Comparison of ENCODE assay signal across 11 mouse cellular contexts in the genomic region with DNA sequence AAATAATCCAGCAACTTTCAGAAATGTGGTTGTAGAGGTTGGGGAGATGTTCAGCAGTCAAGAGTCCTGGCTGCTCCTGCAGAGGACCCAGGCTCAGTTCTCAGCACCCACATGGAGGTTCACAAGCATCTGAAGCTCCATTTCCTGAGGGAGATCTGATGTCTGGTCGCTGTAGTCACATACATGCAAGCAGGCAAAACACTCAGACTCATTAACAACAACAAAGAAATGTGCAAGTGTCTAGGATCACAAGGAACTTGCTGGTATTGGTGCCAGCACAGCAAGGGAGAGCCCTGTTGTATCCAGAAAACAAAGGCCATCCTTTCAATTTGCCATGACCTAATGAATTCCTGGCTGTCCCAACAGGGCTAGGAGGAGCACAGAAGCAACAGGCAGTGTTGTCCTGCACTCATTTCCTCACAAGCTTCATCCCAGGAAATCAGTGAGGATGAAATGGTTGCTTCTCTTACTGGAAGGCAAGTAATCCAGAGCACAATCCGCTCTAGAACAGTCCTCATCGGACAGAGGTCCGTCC. TPM values are rescaled to one million over a fixed set of nuclear protein-coding genes. Genes with fewer than 3 reads are reported as not detected.
DNase-seq lines count a peak whose midpoint lies in the region; ATAC-seq and TF ChIP-seq lines count a peak whose summit lies in the region.
"Had no signal": no experiment of that assay in that cellular context is flagged by ENCODE, and none has a peak within 500 bp of the region (broad histone marks: within the 10 kb centered on the region; RNA-seq: fewer than 3 reads in every experiment).

No protein-coding gene starts in this region.

- H3K27ac ChIP-seq in heart, postnatal 0 days (ENCODE audit: low read depth), result peak overlapping the region; percentile 72
- 0 out of 2 replicates have a peak overlapping the region, but pooled peaks have one; percentile 46 for H3K27ac ChIP-seq in midbrain, embryonic 13.5 days
- H3K27ac ChIP-seq in midbrain, embryonic 11.5 days (ENCODE audit: low read depth, low read length), result no peak overlapping the region
- 0 out of 2 replicates have a peak overlapping the region, but pooled peaks have one; percentile 1 for H3K27ac ChIP-seq in neural tube, embryonic 15.5 days (replicated peaks)
- no peak overlapping the region; the same call in 1 of the 2 replicates for H3K27ac ChIP-seq in embryonic facial prominence, embryonic 10.5 days (replicated peaks)
- H3K27ac ChIP-seq: embryonic facial prominence, embryonic 12.5 days had no signal

- WGBS in heart, postnatal 0 days, result 58% methylated on average over 4 of the region's 4 CpGs
- 93% methylated on average over 4 of the region's 4 CpGs for WGBS in midbrain, embryonic 13.5 days
- 92% methylated on average over 4 of the region's 4 CpGs for WGBS in midbrain, embryonic 11.5 days
- 95% methylated on average over 4 of the region's 4 CpGs for WGBS in neural tube, embryonic 15.5 days
- 86% methylated on average over 4 of the region's 4 CpGs for WGBS in embryonic facial prominence, embryonic 10.5 days

- peaks cover 8% of the 10 kb centered on the region for H3K4me1 ChIP-seq in heart, postnatal 0 days (ENCODE audit: control insufficient read depth, insufficient read depth)
- peaks cover 40% of the 10 kb centered on the region for H3K4me1 ChIP-seq in midbrain, embryonic 13.5 days (replicated peaks)
- H3K4me1 ChIP-seq in midbrain, embryonic 11.5 days (ENCODE audit: control insufficient read depth, insufficient read depth, low read length), result peaks cover 3% of the 10 kb centered on the region; the same call in 1 of the 2 replicates
- peaks cover 37% of the 10 kb centered on the region for H3K4me1 ChIP-seq in neural tube, embryonic 15.5 days
- H3K4me1 ChIP-seq in embryonic facial prominence, embryonic 10.5 days, result peaks cover 35% of the 10 kb centered on the region

- peak overlapping the region; percentile 35; the same call in 1 of the 2 replicates for H3K9ac ChIP-seq in heart, postnatal 0 days (replicated peaks; ENCODE audit: low read depth, low read length)
- no peak overlapping the region; the same call in 1 of the 2 replicates for H3K9ac ChIP-seq in midbrain, embryonic 13.5 days (replicated peaks)
- H3K9ac ChIP-seq in midbrain, embryonic 11.5 days (ENCODE audit: low read length), result no peak overlapping the region
- H3K9ac ChIP-seq in neural tube, embryonic 15.5 days (replicated peaks), result no peak overlapping the region
- H3K9ac ChIP-seq: embryonic facial prominence, embryonic 12.5 days; liver, embryonic 15.5 days had no signal

- DNase-seq in heart, postnatal 0 days (ENCODE audit: low spot score), result no peak
- DNase-seq in heart, adult 18-20 months, result no peak
- no peak for DNase-seq in midbrain, embryonic 11.5 days (ENCODE audit: low spot score, missing footprints)
- peak; percentile 84 for DNase-seq in brain, adult 2 months (ENCODE audit: low read depth, low spot score)
- DNase-seq in embryonic facial prominence, embryonic 10.5 days (ENCODE audit: low spot score), result no peak
- DNase-seq: adrenal gland, postnatal 36 days; kidney, postnatal 36 days had no signal

- H3K36me3 ChIP-seq in heart, postnatal 0 days (replicated peaks; ENCODE audit: control insufficient read depth, insufficient read depth, low read length), result no peaks in the 10 kb centered on the region
- peaks cover 7% of the 10 kb centered on the region; the same call in 1 of the 2 replicates for H3K36me3 ChIP-seq in midbrain, embryonic 13.5 days
- no peaks in the 10 kb centered on the region for H3K36me3 ChIP-seq in midbrain, embryonic 11.5 days (ENCODE audit: control insufficient read depth, insufficient read depth, low read length)
- H3K36me3 ChIP-seq in neural tube, embryonic 15.5 days, result no peaks in the 10 kb centered on the region
- H3K36me3 ChIP-seq in embryonic facial prominence, embryonic 10.5 days (replicated peaks), result peaks cover 11% of the 10 kb centered on the region
- H3K36me3 ChIP-seq: embryonic facial prominence, embryonic 12.5 days; liver, embryonic 15.5 days had no signal

- no peak for TF ChIP-seq EP300 in heart, postnatal 0 days (IDR thresholded peaks at IDR 0.05; ENCODE audit: low read depth)

- ATAC-seq in heart, postnatal 0 days (ENCODE audit: insufficient read depth, low read depth), result peak; percentile 6; the same call in 1 of the 2 replicates
- ATAC-seq in midbrain, embryonic 13.5 days, result no peak
- no peak for ATAC-seq in midbrain, embryonic 11.5 days (ENCODE audit: low FRiP score)
- no peak for ATAC-seq in neural tube, embryonic 15.5 days (ENCODE audit: low FRiP score)

- H3K9me3 ChIP-seq in heart, postnatal 0 days (replicated peaks; ENCODE audit: control insufficient read depth, low read length), result no peaks in the 10 kb centered on the region
- no peaks in the 10 kb centered on the region for H3K9me3 ChIP-seq in midbrain, embryonic 13.5 days
- H3K9me3 ChIP-seq in midbrain, embryonic 11.5 days (ENCODE audit: control insufficient read depth, low read length), result no peaks in the 10 kb centered on the region
- H3K9me3 ChIP-seq in neural tube, embryonic 15.5 days (replicated peaks), result no peaks in the 10 kb centered on the region
- H3K9me3 ChIP-seq in embryonic facial prominence, embryonic 10.5 days, result no peaks in the 10 kb centered on the region
- H3K9me3 ChIP-seq: embryonic facial prominence, embryonic 12.5 days; liver, embryonic 15.5 days had no signal

- no peak for TF ChIP-seq CTCF in heart, postnatal 0 days (IDR thresholded peaks at IDR 0.05; ENCODE audit: low read depth)

- peak overlapping the region; percentile 27 for H3K4me3 ChIP-seq in heart, postnatal 0 days (ENCODE audit: low read depth, low read length)
- H3K4me3 ChIP-seq in midbrain, embryonic 13.5 days (replicated peaks), result no peak overlapping the region
- H3K4me3 ChIP-seq in midbrain, embryonic 11.5 days (ENCODE audit: low read depth, low read length), result no peak overlapping the region
- no peak overlapping the region for H3K4me3 ChIP-seq in neural tube, embryonic 15.5 days (replicated peaks)
- H3K4me3 ChIP-seq in embryonic facial prominence, embryonic 10.5 days, result no peak overlapping the region
- H3K4me3 ChIP-seq: embryonic facial prominence, embryonic 12.5 days; liver, embryonic 15.5 days had no signal

- no peaks in the 10 kb centered on the region for H3K27me3 ChIP-seq in heart, postnatal 0 days (ENCODE audit: control insufficient read depth, insufficient read depth, low read length)
- H3K27me3 ChIP-seq in midbrain, embryonic 13.5 days, result no peaks in the 10 kb centered on the region
- no peaks in the 10 kb centered on the region for H3K27me3 ChIP-seq in midbrain, embryonic 11.5 days (ENCODE audit: control insufficient read depth, insufficient read depth, low read length)
- no peaks in the 10 kb centered on the region for H3K27me3 ChIP-seq in neural tube, embryonic 15.5 days (replicated peaks)
- no peaks in the 10 kb centered on the region for H3K27me3 ChIP-seq in embryonic facial prominence, embryonic 10.5 days (replicated peaks; ENCODE audit: low read depth, poor library complexity, severe bottlenecking)
- H3K27me3 ChIP-seq: embryonic facial prominence, embryonic 12.5 days; liver, embryonic 15.5 days had no signal

- H3K4me2 ChIP-seq in heart, postnatal 0 days (ENCODE audit: low read depth, low read length), result peak overlapping the region; percentile 54
- no peak overlapping the region for H3K4me2 ChIP-seq in midbrain, embryonic 13.5 days (replicated peaks)
- no peak overlapping the region for H3K4me2 ChIP-seq in midbrain, embryonic 11.5 days
- H3K4me2 ChIP-seq in neural tube, embryonic 15.5 days, result peak overlapping the region; percentile 58
- H3K4me2 ChIP-seq: embryonic facial prominence, embryonic 12.5 days; liver, embryonic 15.5 days had no signal

RNA-seq across cellular contexts. Expression of a gene that starts 46.7 kb away (rescaled TPM):
- 53.1 and 58.6 TPM in 2 replicates for total RNA-seq in heart, postnatal 0 days (2014; rRNA removed; ENCODE audit: low replicate concordance)
- polyA plus RNA-seq in heart, postnatal 0 days (2015; fragmentation: Nextera tagmentation; extraction: Ambion mirVana), result 38.0 and 41.7 TPM in 2 replicates
- total RNA-seq in heart, adult 18-20 months (2021), result 10 to 100 TPM; 60.8 to 66.0 TPM
- 119 and 126 TPM in 2 replicates for polyA plus RNA-seq in midbrain, embryonic 13.5 days (2015; fragmentation: Nextera tagmentation; extraction: Ambion mirVana)
- 73.0 and 76.8 TPM in 2 replicates for polyA plus RNA-seq in midbrain, embryonic 11.5 days (2014; fragmentation: Nextera tagmentation; extraction: Ambion mirVana)
- polyA plus RNA-seq in neural tube, embryonic 15.5 days (2015; fragmentation: Nextera tagmentation; extraction: Ambion mirVana), result 169 and 193 TPM in 2 replicates
- polyA plus RNA-seq in embryonic facial prominence, embryonic 10.5 days (2016; fragmentation: Nextera tagmentation; extraction: Ambion mirVana), result 64.3 and 67.6 TPM in 2 replicates

Comparison
In these comparisons a context has a peak if more than half of its experiments do, and no peak if none do; other contexts are left out.
1. H3K27ac ChIP-seq: peak in heart, postnatal 0 days (single experiment), midbrain, embryonic 13.5 days (single experiment) and neural tube, embryonic 15.5 days (single experiment); none in midbrain, embryonic 11.5 days (single experiment) and embryonic facial prominence, embryonic 10.5 days (single experiment).
2. H3K4me2 ChIP-seq: peak in heart, postnatal 0 days (single experiment) and neural tube, embryonic 15.5 days (single experiment); none in midbrain, embryonic 13.5 days (single experiment) and midbrain, embryonic 11.5 days (single experiment).